Mouse (Mus musculus) cerebellum, adult 2 months (tissue): Measurements from ENCODE around the gene Calcb. TPM values are rescaled to one million over a fixed set of nuclear protein-coding genes. Genes with fewer than 3 reads are reported as not detected.

ENCODE experiments used
- DNase-seq, 2 experiments: peaks; one replicate each; pipeline ENCODE4 v3.0.0; 2021
- H3K27ac ChIP-seq: fragments of 200-500 bp; 2 replicates; pipeline ENCODE4 v1.5.1; 2012; ENCODE audit warnings: low read length, control low read depth, inconsistent platforms; ENCODE audit not compliant: insufficient read depth
- H3K27me3 ChIP-seq: fragments of 200-500 bp; 2 replicates; pipeline ENCODE4 v1.6.1; 2012; ENCODE audit warnings: inconsistent platforms, mild to moderate bottlenecking, low read length, moderate library complexity; ENCODE audit not compliant: control insufficient read depth, insufficient read depth
- H3K4me1 ChIP-seq: fragments of 200-500 bp; 2 replicates; pipeline ENCODE4 v1.6.1; 2011; ENCODE audit warnings: low read length; ENCODE audit not compliant: control insufficient read depth, insufficient read depth
- H3K4me3 ChIP-seq: fragments of 200-500 bp; replicated peaks from 2 replicates; pipeline ENCODE3; 2011; ENCODE audit warnings: mild to moderate bottlenecking, low read depth, low read length, control low read depth; ENCODE audit not compliant: insufficient read depth
- CTCF ChIP-seq: fragments of 200-500 bp; IDR thresholded peaks from 2 replicates; pipeline ENCODE4 v1.5.1; 2011; ENCODE audit warnings: low read depth, mild to moderate bottlenecking, control low read depth, low read length, moderate library complexity, borderline replicate concordance; ENCODE audit not compliant: insufficient read depth
- POLR2A ChIP-seq: fragments of 200-500 bp; IDR thresholded peaks from 2 replicates; pipeline ENCODE4 v1.6.1; 2011; ENCODE audit warnings: low read length, control low read depth, borderline replicate concordance; ENCODE audit not compliant: insufficient read depth
- whole genome bisulfite sequencing: fragments of 180-500 bp; shearing (Covaris S2); methylation state at CpG from one replicate; pipeline ENCODE4 v1.1.7; 2018; 5-methylcytosine and 5-hydroxymethylcytosine counted together
- polyA plus RNA-seq: library from polyadenylated mRNA; depleted of rRNA; stranded (reverse); fragments of >200 nt; gene quantifications from 2 replicates; pipeline ENCODE4 v1.2.3, GENCODE M21; 2012; rRNA removed

The Calcb gene
- polyA plus RNA-seq, 1 experiment = 4.5 TPM

DNA sequence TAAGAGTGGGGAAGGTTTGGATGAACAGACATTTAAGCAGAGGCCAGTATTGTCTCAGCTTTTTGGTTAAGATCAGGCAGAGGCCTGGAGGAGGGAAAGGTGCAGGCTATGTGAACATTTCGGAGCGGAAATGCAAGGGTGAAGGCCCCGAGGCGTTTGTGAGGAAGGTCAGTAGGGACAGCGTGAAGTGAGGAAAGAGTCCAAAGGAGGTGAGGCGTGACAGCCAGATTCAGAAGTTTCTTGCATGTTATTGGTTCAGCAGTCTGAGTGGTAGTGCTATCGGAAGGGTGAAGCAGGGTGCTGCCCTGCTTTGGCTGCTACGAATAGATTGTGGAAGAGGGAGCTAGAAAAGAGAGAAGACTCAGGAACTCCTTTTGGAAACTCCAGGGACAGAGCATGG is 36.2 kb downstream of the Calcb start:
- no peak for DNase-seq
- 75% methylated on average over 8 of the region's 8 CpGs for WGBS
- no peak for TF ChIP-seq CTCF
- no peak for TF ChIP-seq POLR2A
- Histone ChIP-seq H3K27ac (no peak overlapping the region), H3K4me1 (no peaks in the 10 kb centered on the region), H3K4me3 (no peak overlapping the region), H3K27me3 (no peaks in the 10 kb centered on the region)

DNA sequence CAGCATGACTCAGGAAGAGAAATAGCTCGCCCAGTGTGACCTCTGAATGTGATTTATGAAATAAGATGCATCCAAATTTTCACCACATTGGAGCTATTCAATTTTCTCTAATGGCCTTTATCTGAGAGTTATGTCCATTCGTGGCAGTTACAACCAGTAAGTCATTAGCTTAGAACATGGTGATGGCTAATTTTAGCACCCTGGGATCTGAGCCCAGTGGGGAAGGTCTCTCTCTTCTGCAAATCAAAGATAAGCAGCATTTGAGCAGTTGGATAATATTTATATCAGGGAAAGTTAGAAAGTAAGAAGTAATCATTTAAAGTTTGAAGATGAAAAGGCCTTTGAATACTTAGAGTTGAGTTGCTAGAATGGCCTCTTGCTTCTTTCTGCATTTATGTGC is 44.2 kb downstream of the Calcb start:
- Histone ChIP-seq H3K27me3 (no peaks in the 10 kb centered on the region), H3K4me1 (no peaks in the 10 kb centered on the region), H3K4me3 (no peak overlapping the region), H3K27ac (no peak overlapping the region)
- TF ChIP-seq CTCF (no peak), POLR2A (no peak)
- no peak for DNase-seq
- 76% methylated on average over 2 of the region's 2 CpGs for WGBS

DNA sequence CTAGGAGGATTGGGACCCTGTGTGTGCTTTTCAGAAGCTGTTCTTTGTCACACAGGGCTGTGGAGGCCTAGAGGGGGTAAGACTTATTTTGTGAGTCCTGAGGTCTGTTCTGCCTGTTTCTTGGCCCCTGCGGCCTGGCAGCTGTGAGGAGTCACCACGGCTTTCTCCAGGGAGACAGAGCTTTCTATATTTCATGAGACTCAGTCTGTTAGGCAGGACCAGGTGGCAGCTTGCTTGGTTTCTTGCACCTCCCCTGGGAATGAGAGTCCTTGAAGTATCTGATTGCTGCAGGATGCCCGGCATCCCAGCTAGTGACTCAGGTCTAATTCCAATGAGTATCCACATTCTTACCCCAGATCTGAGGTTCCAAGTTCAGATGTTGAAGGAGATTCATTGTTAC is 46.8 kb downstream of the Calcb start:
- WGBS = 34% methylated on average over 3 of the region's 3 CpGs
- no peaks in the 10 kb centered on the region for H3K4me1 ChIP-seq
- TF ChIP-seq CTCF (no peak), POLR2A (no peak)
- DNase-seq = no peak
- no peak overlapping the region for H3K4me3 ChIP-seq
- no peak overlapping the region for H3K27ac ChIP-seq
- no peaks in the 10 kb centered on the region for H3K27me3 ChIP-seq

DNA sequence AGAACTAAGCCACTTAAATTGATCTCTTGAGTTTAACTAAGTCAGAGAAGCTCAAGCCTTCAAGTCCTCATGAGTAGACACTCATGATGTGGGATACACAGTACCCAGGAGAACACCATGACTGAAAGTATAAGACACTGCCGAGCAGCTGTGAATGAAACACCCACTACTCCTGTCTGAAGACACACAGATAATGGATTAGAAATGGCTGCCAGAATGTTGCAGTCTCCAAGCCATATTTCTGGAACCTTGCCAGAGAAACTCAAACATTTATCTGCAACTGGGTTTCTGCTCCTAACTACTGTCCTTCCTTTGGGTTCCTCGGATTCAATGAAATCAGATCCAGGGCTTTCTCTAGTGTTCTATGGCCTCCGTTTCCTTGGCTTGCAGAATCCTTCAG is 48.1 kb downstream of the Calcb start:
- 61% methylated on average over 3 of the region's 3 CpGs for WGBS
- DNase-seq = no peak
- Histone ChIP-seq H3K4me1 (no peaks in the 10 kb centered on the region), H3K4me3 (no peak overlapping the region), H3K27me3 (no peaks in the 10 kb centered on the region), H3K27ac (no peak overlapping the region)
- TF ChIP-seq CTCF (no peak), POLR2A (no peak)

DNA sequence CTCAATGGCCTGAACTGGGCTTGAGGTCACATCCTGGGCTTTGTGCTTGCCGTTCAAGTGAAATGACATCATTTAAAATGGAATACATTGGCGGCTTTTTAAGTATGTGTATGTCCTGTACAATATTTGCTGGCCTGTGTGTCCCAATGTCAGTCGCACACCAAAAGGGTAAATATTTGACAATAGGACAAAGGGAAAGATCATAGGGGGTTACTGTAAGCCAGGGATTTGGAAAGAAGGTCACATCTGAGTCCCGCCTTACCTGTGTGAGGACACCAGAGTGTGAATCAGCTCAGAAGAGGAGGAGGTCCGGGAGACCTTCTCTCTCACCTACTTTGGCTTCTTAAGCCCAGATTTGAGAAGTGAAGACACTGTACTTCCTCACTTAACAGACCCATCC is 50.1 kb downstream of the Calcb start:
- Histone ChIP-seq H3K4me3 (no peak overlapping the region), H3K4me1 (no peaks in the 10 kb centered on the region), H3K27ac (no peak overlapping the region), H3K27me3 (no peaks in the 10 kb centered on the region)
- DNase-seq = no peak
- WGBS = 93% methylated on average over 5 of the region's 5 CpGs
- TF ChIP-seq POLR2A (no peak), CTCF (no peak)

DNA sequence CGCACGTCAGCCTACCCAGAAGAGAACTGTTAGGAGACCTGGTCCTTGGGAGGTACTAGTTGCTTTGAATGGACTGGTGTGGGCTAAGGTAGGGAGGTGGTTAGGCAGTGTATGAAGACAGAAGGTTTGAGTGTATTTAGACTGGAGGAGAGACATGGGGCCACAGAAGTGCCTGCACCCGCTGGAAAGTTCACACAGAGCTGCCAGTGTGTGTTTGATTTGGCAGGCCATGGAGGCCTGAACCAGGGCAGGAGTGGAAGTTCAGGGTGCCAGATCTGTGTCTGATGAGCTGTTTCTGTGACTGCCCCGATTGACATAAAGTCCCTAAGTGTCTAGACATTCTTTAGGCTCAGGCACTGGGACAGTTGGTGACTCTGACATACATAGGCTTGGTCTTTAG is 50.6 kb downstream of the Calcb start:
- H3K4me1 ChIP-seq = no peaks in the 10 kb centered on the region
- TF ChIP-seq POLR2A (no peak), CTCF (no peak)
- no peak overlapping the region for H3K4me3 ChIP-seq
- H3K27me3 ChIP-seq = no peaks in the 10 kb centered on the region
- 93% methylated on average over 4 of the region's 4 CpGs for WGBS
- H3K27ac ChIP-seq = no peak overlapping the region
- DNase-seq = no peak

DNA sequence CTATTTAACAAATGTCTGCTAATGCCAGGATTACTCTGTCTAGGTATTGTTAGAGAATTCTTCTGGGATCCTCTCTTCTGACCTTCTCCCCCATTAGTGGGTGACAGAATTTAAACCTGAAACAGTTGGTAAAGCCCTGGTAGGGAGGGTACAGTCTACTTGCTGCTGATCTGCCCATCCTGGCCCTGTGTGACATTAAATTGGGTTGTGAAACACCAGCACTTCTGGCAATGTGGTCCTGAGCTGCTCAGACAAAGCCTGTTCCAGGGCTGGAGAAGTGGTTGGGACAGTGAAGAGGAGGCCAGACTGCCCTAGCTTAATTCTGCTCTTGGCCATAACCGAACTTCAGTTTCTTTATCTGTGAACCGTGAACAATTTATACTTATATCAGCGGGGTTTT is 52.1 kb downstream of the Calcb start:
- H3K4me3 ChIP-seq = no peak overlapping the region
- 95% methylated on average over 3 of the region's 3 CpGs for WGBS
- H3K27me3 ChIP-seq = no peaks in the 10 kb centered on the region
- no peak overlapping the region for H3K27ac ChIP-seq
- no peaks in the 10 kb centered on the region for H3K4me1 ChIP-seq
- DNase-seq = no peak
- TF ChIP-seq CTCF = no peak
- no peak for TF ChIP-seq POLR2A

DNA sequence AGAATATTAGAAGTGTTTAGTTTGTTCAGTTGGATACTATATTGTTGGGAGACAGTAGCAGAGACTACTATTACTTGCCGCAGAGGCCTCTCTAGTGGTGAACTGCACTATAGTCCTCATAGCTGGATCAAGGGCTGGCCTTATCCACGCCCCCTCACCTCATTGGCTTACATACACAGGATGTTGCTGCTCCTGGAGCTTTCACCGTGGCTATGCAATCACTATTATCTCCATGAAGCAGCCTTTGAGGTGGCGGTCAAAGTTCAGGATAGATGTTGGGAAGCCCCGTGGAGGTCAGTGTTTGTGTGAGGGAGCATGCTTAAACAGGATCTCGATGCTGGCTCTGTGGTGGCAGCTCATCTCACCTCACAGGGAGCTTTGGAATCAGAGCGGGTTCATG is 53.4 kb downstream of the Calcb start:
- Histone ChIP-seq H3K4me1 (no peaks in the 10 kb centered on the region), H3K27me3 (no peaks in the 10 kb centered on the region), H3K4me3 (no peak overlapping the region), H3K27ac (no peak overlapping the region)
- WGBS = 80% methylated on average over 7 of the region's 7 CpGs
- TF ChIP-seq CTCF = no peak
- TF ChIP-seq POLR2A = no peak
- DNase-seq = no peak

Other genes starting within 250 kb of the Calcb start
- gene Cyp2r1, start 155.7 kb upstream of the Calcb start, polyA plus RNA-seq = 0.06 and 0.13 TPM in 2 replicates
- gene Calca, start 82.3 kb upstream of the Calcb start, polyA plus RNA-seq = 23.0 and 27.1 TPM in 2 replicates
- 8.8 and 13.1 TPM in 2 replicates for gene Insc, start 25.1 kb downstream of the Calcb start, polyA plus RNA-seq